Mouse (Mus musculus) ES-Bruce4 (cell line): ENCODE data around the gene Pitpnm1.

Source experiments
- CTCF ChIP-seq: IDR thresholded peaks from one replicate; pipeline ENCODE4 v1.8.1; 2011; ENCODE audit warnings: low read depth, low read length
- EP300 ChIP-seq: IDR thresholded peaks from 2 replicates; pipeline ENCODE4 v1.6.1; 2011; ENCODE audit warnings: low read depth, low read length; ENCODE audit not compliant: insufficient read depth
- POLR2A ChIP-seq: IDR thresholded peaks from one replicate; pipeline ENCODE4 v1.8.1; 2011; ENCODE audit warnings: low read length; ENCODE audit not compliant: insufficient read depth

DNA sequence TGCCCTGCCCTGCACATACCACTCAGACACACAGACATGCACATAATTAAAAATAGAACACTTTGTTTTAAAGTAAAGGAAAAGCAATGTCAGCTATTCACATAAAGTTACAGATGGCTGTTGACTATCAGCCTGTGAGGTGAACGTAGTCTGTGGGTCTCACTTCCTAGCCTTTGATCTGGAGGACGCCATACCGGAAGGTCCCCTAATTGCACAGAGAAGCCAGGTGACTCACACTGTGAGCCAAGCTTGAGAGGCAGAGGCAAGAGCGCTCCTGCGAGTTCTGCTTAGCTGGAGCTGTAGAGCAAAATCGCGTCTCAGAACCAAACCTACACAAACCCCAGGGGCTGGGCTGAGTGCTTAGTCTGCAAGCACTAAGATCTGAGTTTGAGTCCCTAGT, 6.0 kb upstream of the Pitpnm1 start:
- TF ChIP-seq CTCF: no peak
- no peak for TF ChIP-seq POLR2A
- TF ChIP-seq EP300: no peak
